8 mouse cellular contexts compared by ENCODE assay signal in the genomic region with DNA sequence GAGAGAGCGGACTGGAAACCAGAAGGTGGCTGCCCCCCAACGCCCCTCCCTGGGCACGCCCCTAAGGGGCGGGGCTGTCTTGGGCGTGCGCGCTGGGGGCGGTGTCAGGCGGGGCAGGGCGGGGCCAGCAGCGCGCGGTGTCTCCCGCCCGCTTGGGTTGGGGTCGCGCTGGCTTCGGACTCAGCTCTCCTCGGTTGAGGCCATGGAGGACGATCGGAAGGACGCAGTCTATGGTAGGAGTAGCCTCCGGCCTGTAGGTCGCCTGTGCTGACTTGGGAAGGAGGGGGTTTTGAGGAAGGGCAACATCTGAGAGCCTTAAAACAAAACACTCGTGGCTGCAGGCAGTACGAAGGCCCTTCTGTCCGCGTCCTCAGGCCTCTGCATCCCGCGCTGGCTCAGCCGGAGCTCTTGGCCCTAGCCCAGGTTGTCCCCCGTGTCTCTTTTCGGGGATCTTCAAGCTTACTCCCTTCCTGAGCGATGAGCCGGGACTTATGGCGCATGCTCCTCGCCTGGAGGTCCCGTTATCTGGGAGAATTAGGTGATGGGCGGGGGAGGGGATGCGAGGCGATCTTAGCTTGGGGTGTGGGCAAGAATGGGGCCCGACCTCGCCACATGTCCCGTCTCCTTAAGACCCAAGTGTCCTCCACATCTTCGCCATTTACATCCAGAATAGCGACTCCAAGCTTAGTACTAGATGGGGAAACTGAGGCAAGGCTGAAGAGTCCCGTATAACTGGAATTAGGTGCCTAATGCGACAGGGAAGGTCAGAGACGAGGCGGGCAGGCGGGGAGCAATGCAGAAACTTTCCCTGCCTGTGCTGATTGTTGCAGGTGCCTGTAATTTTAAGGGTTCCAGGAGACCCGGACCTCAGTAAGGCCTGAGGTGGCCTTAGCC. TPM values are rescaled to one million over a fixed set of nuclear protein-coding genes. Genes with fewer than 3 reads are reported as not detected.
DNase-seq lines count a peak whose midpoint lies in the region; ATAC-seq and TF ChIP-seq lines count a peak whose summit lies in the region.

A gene (plus strand): TSS at position 80 of the 894 bp plus-strand sequence.

- peaks cover 20% of the 10 kb centered on the region for H3K4me1 ChIP-seq in hindbrain, embryonic 16.5 days (ENCODE audit: control insufficient read depth, insufficient read depth, low read depth, low read length)

- H3K27me3 ChIP-seq in hindbrain, embryonic 16.5 days (replicated peaks; ENCODE audit: control insufficient read depth, insufficient read depth, low read length): no peaks in the 10 kb centered on the region

- H3K36me3 ChIP-seq in hindbrain, embryonic 16.5 days (ENCODE audit: control insufficient read depth, insufficient read depth, low read length): no peaks in the 10 kb centered on the region
- H3K36me3 ChIP-seq in macrophage (ENCODE audit: inconsistent target): no peaks in the 10 kb centered on the region

- no peaks in the 10 kb centered on the region for H3K9me3 ChIP-seq in hindbrain, embryonic 16.5 days (ENCODE audit: control insufficient read depth, low read length)

- H3K9ac ChIP-seq in hindbrain, embryonic 16.5 days (ENCODE audit: low read depth, low read length): peak within 1 kb of the TSS; percentile 87

- peak within 1 kb of the TSS; percentile 98 for H3K4me2 ChIP-seq in hindbrain, embryonic 16.5 days (ENCODE audit: low read length)

- peak within 1 kb of the TSS; percentile 90 for H3K4me3 ChIP-seq in gastrocnemius, adult 2 months
- peak within 1 kb of the TSS; percentile 81 for H3K4me3 ChIP-seq in hindbrain, embryonic 16.5 days (ENCODE audit: low read length)
- H3K4me3 ChIP-seq in macrophage (ENCODE audit: inconsistent target): peak within 1 kb of the TSS; percentile 84

- no peak for TF ChIP-seq CTCF in gastrocnemius, adult 2 months (IDR thresholded peaks at IDR 0.05)

- peak; percentile 91 for DNase-seq in ZHBTc4 (ENCODE audit: low read depth, low spot score)
- peak; percentile 59 to 83 for DNase-seq in cerebellum, postnatal 4 days (ENCODE audit: low spot score in 2 of 2)
- peak; percentile 92 for DNase-seq in gastrocnemius, adult 2 months
- peak; percentile 75 to 85 for DNase-seq in left cerebral cortex, adult 18-20 months (ENCODE audit: low spot score in 2 of 2)
- DNase-seq in retina, postnatal 7 days (ENCODE audit: low read depth, low spot score): peak; percentile 78
- peak; percentile 80 to 86 for DNase-seq in urinary bladder, adult 18-20 months (ENCODE audit: low spot score in 2 of 2)

- peak; percentile 94 for ATAC-seq in hindbrain, embryonic 16.5 days

- peak within 1 kb of the TSS; percentile 92 for H3K27ac ChIP-seq in gastrocnemius, adult 2 months
- peak within 1 kb of the TSS; percentile 72 for H3K27ac ChIP-seq in hindbrain, embryonic 16.5 days (ENCODE audit: low read depth, low read length)
- peak within 1 kb of the TSS; percentile 56 for H3K27ac ChIP-seq in macrophage

- peaks cover 52% of the 10 kb centered on the region for H3K79me2 ChIP-seq in macrophage (ENCODE audit: inconsistent target)

- under 1% methylated on average over 52 of the region's 52 CpGs for WGBS in hindbrain, embryonic 16.5 days
- under 1% methylated on average over 52 of the region's 52 CpGs for WGBS in macrophage (ENCODE audit: missing documents)

- intact Hi-C loops in gastrocnemius, adult 2 months (cut with DNase I): loop anchor here (2.0 kb wide), 1 partner anchor 16 kb away; no protein-coding TSS in a partner anchor

RNA-seq across cellular contexts. Expression of the gene that starts here (rescaled TPM):
- 100 to 1,000 TPM; 168 to 178 TPM for total RNA-seq in gastrocnemius, adult 2 months (2021)
- 63.9 and 78.0 TPM in 2 replicates for polyA plus RNA-seq in hindbrain, embryonic 16.5 days (2015; fragmentation: Nextera tagmentation; extraction: Ambion mirVana)
- total RNA-seq in left cerebral cortex, adult 18-20 months (2021): 10 to 100 TPM; 40.3 to 50.5 TPM
- total RNA-seq in macrophage (2018; cell fraction: chromatin; rRNA removed): 100 to 1,000 TPM in 1 of 26 experiments, 10 to 100 TPM in 25; 25.2 to 101 (median 61.2) TPM
- 10 to 100 TPM; 27.4 to 55.5 (median 40.7) TPM for total RNA-seq in macrophage (2018; cell fraction: cytosol; rRNA removed)
- total RNA-seq in macrophage (2018; cell fraction: nucleus; rRNA removed): 100 to 1,000 TPM in 1 of 26 experiments, 10 to 100 TPM in 25; 42.5 to 101 (median 72.8) TPM
- 23.3 to 39.4 TPM (median 32.8 TPM) in 3 replicates for polyA plus RNA-seq in macrophage (2018)

Comparison
In these comparisons a context has a peak if more than half of its experiments do, and no peak if none do; other contexts are left out.
1. Peak in every context shown above with its lines: DNase-seq, ATAC-seq, H3K4me3 ChIP-seq and H3K27ac ChIP-seq.